Mouse (Mus musculus) hindbrain, embryonic 10.5 days (tissue): Measurements from ENCODE around the gene Wdr86. TPM values are rescaled to one million over a fixed set of nuclear protein-coding genes. Genes with fewer than 3 reads are reported as not detected.

ENCODE experiments used
- DNase-seq: peaks from one replicate; pipeline ENCODE4 v3.0.0-alpha.2; 2017; ENCODE audit warnings: low spot score
- H3K27ac ChIP-seq: fragments of 300-500 bp; sonication (generic); 2 replicates; pipeline ENCODE4 v1.5.1; 2016; ENCODE audit warnings: mild to moderate bottlenecking, moderate library complexity
- H3K27me3 ChIP-seq: fragments of 300-500 bp; sonication (generic); 2 replicates; pipeline ENCODE4 v1.6.1; 2016; ENCODE audit warnings: mild to moderate bottlenecking; ENCODE audit not compliant: poor library complexity, insufficient read depth, severe bottlenecking
- H3K36me3 ChIP-seq: fragments of 300-500 bp; sonication (generic); 2 replicates; pipeline ENCODE4 v1.6.1; 2016; ENCODE audit warnings: mild to moderate bottlenecking, moderate library complexity
- H3K4me1 ChIP-seq: fragments of 300-500 bp; sonication (generic); replicated peaks from 2 replicates; pipeline ENCODE4 v1.6.1; 2016; ENCODE audit warnings: mild to moderate bottlenecking
- H3K4me3 ChIP-seq: fragments of 300-500 bp; sonication (generic); 2 replicates; pipeline ENCODE4 v1.5.1; 2016; ENCODE audit warnings: mild to moderate bottlenecking, moderate library complexity
- H3K9me3 ChIP-seq: fragments of 300-500 bp; sonication (generic); 2 replicates; pipeline ENCODE4 v1.6.1; 2016; ENCODE audit warnings: mild to moderate bottlenecking, moderate library complexity
- WGBS: fragments of 180-500 bp; shearing (Covaris S2); methylation state at CpG from one replicate; pipeline ENCODE4 v1.1.7; 2016; 5-methylcytosine and 5-hydroxymethylcytosine counted together
- polyA plus RNA-seq: library from polyadenylated mRNA; unstranded; fragments of >200 nt; fragmentation: Nextera tagmentation; extraction: Ambion mirVana; gene quantifications from 2 replicates; pipeline ENCODE4 v1.2.1, GENCODE M21; 2016

Wdr86 gene
- polyA plus RNA-seq, 1 experiment from 2014 or later = 20.9 TPM

- Histone ChIP-seq H3K4me3 (peak overlapping the region; percentile 65; the same call in 1 of the 2 replicates), H3K36me3 (no peaks in the 10 kb centered on the region), H3K27me3 (no peaks in the 10 kb centered on the region), H3K27ac (peak overlapping the region; percentile 88), H3K4me1 (peaks cover 61% of the 10 kb centered on the region), H3K9me3 (no peaks in the 10 kb centered on the region)
- 55% methylated on average over 5 of the region's 5 CpGs for WGBS
- no peak for DNase-seq
These were observed 19.2 kb upstream of the Wdr86 start for GRCm38 (mm10) chr5:24749731-24750130.

DNA sequence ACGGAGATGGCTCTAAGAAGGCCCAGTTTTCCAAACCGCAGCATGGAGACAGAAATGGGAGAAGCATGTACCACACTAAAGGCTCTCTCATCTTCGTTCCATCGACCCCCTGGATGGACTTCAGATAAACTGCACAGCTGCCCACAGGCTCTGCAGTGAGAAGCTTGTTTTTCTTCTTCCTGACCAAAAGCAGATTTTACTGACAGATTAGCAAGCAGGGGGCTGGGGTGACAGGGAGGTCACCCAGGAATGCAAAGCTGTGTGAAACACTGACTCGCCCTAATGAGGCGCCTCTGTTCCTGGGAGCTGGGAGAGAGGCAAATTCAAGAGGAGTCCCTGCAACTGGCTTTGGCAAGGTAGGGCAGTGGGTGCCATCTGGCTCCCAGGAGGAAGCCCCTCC, 17.0 kb upstream of the Wdr86 start:
- Histone ChIP-seq H3K4me3 (no peak overlapping the region), H3K36me3 (no peaks in the 10 kb centered on the region), H3K27ac (peak overlapping the region; percentile 66; the same call in 1 of the 2 replicates), H3K4me1 (peaks cover 46% of the 10 kb centered on the region), H3K27me3 (no peaks in the 10 kb centered on the region), H3K9me3 (no peaks in the 10 kb centered on the region)
- DNase-seq = no peak
- 15% methylated on average over 6 of the region's 6 CpGs for WGBS

DNA sequence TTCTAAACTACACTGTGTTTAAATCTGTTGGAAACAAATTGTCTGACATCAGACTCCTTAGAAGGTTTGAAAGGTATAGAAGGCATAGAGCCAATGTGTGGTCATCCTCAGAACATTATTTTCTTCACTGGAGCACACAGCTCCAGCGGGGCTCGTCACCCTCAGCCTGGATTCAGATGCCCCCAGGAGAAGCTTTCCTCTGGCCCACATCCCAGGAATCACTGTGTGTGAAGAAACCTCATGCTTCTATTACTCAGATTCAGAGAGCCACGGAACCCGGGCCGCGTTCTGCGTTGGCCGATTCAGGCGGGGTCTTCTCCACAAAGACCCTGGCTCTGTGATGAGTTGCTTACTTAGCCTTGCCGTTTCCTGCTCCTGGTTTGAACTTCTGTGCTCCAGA, 13.4 kb upstream of the Wdr86 start:
- WGBS = 96% methylated on average over 10 of the region's 10 CpGs
- no peaks in the 10 kb centered on the region for H3K36me3 ChIP-seq
- no peak overlapping the region for H3K27ac ChIP-seq
- no peaks in the 10 kb centered on the region for H3K27me3 ChIP-seq
- H3K4me1 ChIP-seq = peaks cover 25% of the 10 kb centered on the region
- DNase-seq = no peak
- H3K4me3 ChIP-seq = no peak overlapping the region
- no peaks in the 10 kb centered on the region for H3K9me3 ChIP-seq

DNA sequence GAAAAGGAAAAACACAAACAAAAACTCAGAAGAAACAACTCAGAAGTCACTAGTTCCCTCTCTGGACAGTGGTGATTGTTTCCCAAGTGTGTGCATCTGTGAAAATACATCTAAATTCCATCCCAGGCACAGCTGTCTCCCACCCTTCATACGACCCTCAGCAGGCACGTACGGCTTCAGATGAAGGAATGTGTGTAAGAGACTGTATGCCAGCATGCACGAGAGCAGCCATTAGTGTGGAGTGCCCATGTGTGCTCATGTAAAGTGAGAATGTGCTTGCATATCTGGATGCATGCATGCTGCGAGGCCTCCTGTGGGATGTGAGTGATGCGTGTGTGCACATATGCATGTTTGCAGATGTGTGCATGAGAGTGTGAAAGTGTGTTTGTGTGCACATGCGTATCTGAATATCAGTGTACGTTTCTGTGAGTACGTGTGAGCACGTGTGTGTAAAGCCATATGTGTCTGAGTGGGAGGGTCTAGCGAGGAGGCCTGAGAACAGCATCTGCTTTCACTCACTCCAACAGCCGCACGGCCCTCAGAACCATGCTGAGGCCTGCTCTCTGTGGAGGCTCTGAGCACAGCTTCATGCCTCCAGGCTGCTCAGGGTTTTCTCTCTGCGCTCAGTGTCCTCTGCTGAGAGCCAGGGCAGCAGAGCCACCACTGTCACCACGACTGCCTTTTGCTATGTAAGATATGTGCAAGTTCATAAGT, 10.8 kb upstream of the Wdr86 start:
- Histone ChIP-seq H3K27ac (peak overlapping the region; percentile 36; the same call in 1 of the 2 replicates), H3K36me3 (no peaks in the 10 kb centered on the region), H3K4me1 (peaks cover 10% of the 10 kb centered on the region), H3K27me3 (no peaks in the 10 kb centered on the region), H3K9me3 (no peaks in the 10 kb centered on the region), H3K4me3 (no peak overlapping the region)
- WGBS = 73% methylated on average over 15 of the region's 15 CpGs
- DNase-seq = no peak

GRCm38 (mm10) chr5:24739141-24739753, 8.7 kb upstream of the Wdr86 start:
- Histone ChIP-seq H3K4me3 (no peak overlapping the region), H3K9me3 (no peaks in the 10 kb centered on the region), H3K27ac (peak overlapping the region; percentile 62), H3K27me3 (no peaks in the 10 kb centered on the region), H3K36me3 (no peaks in the 10 kb centered on the region), H3K4me1 (peaks cover 10% of the 10 kb centered on the region)
- 69% methylated on average over 15 of the region's 15 CpGs for WGBS
- no peak for DNase-seq

DNA sequence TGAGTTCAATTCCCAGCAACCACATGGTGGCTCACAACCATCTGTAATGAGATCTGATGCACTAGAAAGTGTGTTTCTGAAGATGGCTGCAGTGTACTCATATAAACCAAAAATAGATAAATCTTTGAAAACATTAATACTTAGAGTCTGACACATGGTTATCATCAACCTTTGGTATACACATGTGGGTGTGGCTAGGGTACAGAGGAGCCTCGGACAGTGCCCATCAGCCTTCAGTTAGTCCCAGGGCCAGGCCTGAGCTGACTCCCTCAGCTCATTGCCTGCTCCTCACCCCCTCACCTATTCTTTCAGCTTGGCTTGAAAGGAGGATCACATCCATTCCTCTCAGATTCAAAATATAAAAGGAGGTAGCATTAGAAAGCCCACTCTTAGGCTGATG, 8.0 kb upstream of the Wdr86 start:
- no peak overlapping the region for H3K27ac ChIP-seq
- DNase-seq = no peak
- no peaks in the 10 kb centered on the region for H3K27me3 ChIP-seq
- no peak overlapping the region for H3K4me3 ChIP-seq
- H3K9me3 ChIP-seq = no peaks in the 10 kb centered on the region
- H3K36me3 ChIP-seq = no peaks in the 10 kb centered on the region
- WGBS = 93% methylated on average over 1 of the region's 1 CpGs
- H3K4me1 ChIP-seq = peaks cover 16% of the 10 kb centered on the region

DNA sequence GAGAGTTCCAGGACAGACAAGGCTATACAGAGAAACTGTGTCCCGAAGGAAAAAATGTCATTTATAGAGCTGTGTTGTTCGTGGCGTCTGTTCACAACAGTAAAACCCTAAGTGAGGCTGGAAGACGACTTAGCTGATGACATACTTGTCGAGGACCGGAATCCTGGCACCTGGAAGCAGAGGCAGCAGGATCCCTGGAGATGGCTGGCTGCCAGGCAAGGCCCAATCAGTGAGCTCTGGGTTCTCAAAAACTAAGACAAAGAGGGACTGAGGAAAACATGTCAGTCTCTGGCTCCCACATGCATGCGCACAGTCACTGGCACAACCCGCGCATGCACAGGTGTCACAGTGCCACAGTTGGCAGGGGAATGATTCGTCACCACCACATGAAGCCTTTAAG, 7.1 kb upstream of the Wdr86 start:
- Histone ChIP-seq H3K27ac (no peak overlapping the region), H3K9me3 (no peaks in the 10 kb centered on the region), H3K27me3 (no peaks in the 10 kb centered on the region), H3K4me1 (peaks cover 25% of the 10 kb centered on the region), H3K4me3 (no peak overlapping the region), H3K36me3 (no peaks in the 10 kb centered on the region)
- WGBS = 93% methylated on average over 10 of the region's 10 CpGs
- DNase-seq = no peak

DNA sequence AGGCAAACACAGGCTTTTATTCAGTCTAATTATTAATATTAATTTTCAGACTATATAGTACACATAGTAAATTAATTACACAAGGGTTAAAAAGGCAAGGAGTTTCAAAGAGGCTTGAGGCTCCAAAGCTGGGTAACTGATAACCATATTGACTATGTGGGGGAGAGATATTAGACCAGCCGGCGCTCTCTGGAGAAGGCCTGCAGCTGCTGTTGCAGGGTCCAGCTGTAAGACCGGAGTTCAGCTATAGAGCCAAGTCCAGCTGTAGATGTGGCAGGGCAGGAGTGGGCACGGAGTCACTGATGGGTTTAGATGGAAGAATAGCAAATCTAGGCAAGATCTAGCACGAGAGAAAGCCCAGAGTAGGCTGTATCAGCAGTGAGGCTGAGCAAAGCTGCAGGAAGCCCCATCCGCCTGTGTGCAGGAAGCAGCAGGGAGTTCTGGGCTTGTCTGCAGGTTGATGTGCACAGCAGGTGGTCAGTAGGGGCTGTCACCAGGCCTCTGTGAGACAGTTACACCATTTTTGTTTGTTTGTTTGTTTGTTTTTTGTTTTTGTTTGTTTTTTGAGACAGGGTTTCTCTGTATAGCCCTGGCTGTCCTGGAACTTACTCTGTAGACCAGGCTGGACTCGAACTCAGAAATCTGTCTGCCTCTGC, 3.4 kb upstream of the Wdr86 start:
- Histone ChIP-seq H3K27me3 (peaks cover 34% of the 10 kb centered on the region), H3K9me3 (no peaks in the 10 kb centered on the region), H3K4me1 (peaks cover 45% of the 10 kb centered on the region), H3K4me3 (no peak overlapping the region), H3K27ac (peak overlapping the region; percentile 75), H3K36me3 (no peaks in the 10 kb centered on the region)
- DNase-seq = no peak
- 64% methylated on average over 7 of the region's 7 CpGs for WGBS

- peaks cover 45% of the 10 kb centered on the region for H3K4me1 ChIP-seq
- DNase-seq = peak; percentile 81
- WGBS = 5% methylated on average over 8 of the region's 8 CpGs
- no peaks in the 10 kb centered on the region for H3K9me3 ChIP-seq
- H3K27ac ChIP-seq = peak overlapping the region; percentile 66
- no peak overlapping the region for H3K4me3 ChIP-seq
- H3K27me3 ChIP-seq = peaks cover 40% of the 10 kb centered on the region
- H3K36me3 ChIP-seq = no peaks in the 10 kb centered on the region
These were observed 2.6 kb upstream of the Wdr86 start for GRCm38 (mm10) chr5:24733134-24733533.

- peak; percentile 43 for DNase-seq
- Histone ChIP-seq H3K36me3 (no peaks in the 10 kb centered on the region), H3K27me3 (peaks cover 44% of the 10 kb centered on the region), H3K4me1 (peaks cover 51% of the 10 kb centered on the region), H3K4me3 (peak overlapping the region; percentile 58), H3K27ac (peak overlapping the region; percentile 81), H3K9me3 (no peaks in the 10 kb centered on the region)
- 3% methylated on average over 15 of the region's 15 CpGs for WGBS
These were observed 459 bp upstream of the Wdr86 start for GRCm38 (mm10) chr5:24730986-24731385.

GRCm38 (mm10) chr5:24729797-24730487, 585 bp downstream of the Wdr86 start:
- H3K27ac ChIP-seq = peak overlapping the region; percentile 81
- H3K27me3 ChIP-seq = peaks cover 44% of the 10 kb centered on the region
- H3K4me1 ChIP-seq = peaks cover 59% of the 10 kb centered on the region
- peak overlapping the region; percentile 58 for H3K4me3 ChIP-seq
- DNase-seq = no peak
- 2% methylated on average over 49 of the region's 49 CpGs for WGBS
- H3K36me3 ChIP-seq = no peaks in the 10 kb centered on the region
- no peaks in the 10 kb centered on the region for H3K9me3 ChIP-seq

- Histone ChIP-seq H3K9me3 (no peaks in the 10 kb centered on the region), H3K4me1 (peaks cover 49% of the 10 kb centered on the region), H3K27ac (no peak overlapping the region), H3K36me3 (no peaks in the 10 kb centered on the region), H3K4me3 (no peak overlapping the region), H3K27me3 (peaks cover 43% of the 10 kb centered on the region)
- WGBS = 77% methylated on average over 12 of the region's 12 CpGs
- DNase-seq = no peak
These were observed 3.4 kb downstream of the Wdr86 start for GRCm38 (mm10) chr5:24726901-24727836.
